Mouse (Mus musculus) cerebellum, postnatal 36 days (tissue): ENCODE measurements at regions not wholly inside any gene's neighbourhood (a gene's known extent, or its start where the extent isn't known, plus 50 kb on each side); places are given as distances from the start of the nearest gene placed in this dataset.
"Not testable (repeated sequence)": the region's sequence is repeated elsewhere in the genome, so short reads cannot be mapped to it uniquely, and the experiment has no call there.

ENCODE experiments used
- DNase-seq, 2 experiments: peaks; one replicate each; pipeline ENCODE4 v3.0.0; 2021 to 2022; ENCODE audit warnings: mixed read lengths in 2 of 2

DNA sequence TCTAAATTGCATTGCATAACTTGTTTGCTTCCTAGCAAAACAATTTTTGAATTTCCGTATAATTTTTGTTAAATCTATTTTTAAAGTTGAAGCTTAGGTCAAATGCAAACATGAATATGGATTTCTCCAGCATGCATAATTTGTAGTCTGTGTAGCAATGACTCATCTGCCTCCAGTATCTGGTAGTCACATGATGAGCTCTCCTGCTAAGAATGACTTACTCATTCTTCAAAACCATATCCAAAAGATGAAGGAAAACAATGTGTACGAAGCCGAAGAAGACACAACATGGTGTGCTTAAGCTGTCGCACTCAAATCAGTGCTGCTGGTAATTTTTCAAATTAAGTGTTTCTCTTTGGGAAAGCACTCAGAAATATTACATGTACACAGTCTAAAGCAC lies 1453.2 kb upstream of the Gje1 start:
- no peak for DNase-seq

DNA sequence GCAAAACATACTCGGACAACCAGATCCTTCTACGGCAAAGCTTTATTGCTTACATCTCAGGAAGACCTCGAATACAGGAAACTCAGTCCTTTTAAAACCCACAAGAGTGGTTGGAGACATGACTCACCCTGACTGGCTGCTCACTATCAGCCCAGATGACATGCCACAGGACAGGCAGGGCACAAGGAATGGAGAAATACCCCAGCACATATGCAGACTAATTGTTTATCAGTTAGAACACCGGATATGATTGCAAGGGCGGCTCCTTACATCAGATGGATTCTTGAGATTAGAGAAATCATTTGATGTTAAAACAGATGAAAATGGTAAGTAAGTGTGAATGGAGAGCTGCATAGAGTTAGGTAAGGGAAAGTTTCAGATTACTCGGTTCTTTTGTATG lies 1441.5 kb upstream of the Gje1 start:
- DNase-seq, result not testable (repeated sequence)

GRCm38 (mm10) chr10:16158445-16158844 lies 1440.4 kb upstream of the Gje1 start:
- DNase-seq, result no peak

GRCm38 (mm10) chr10:16156954-16157353 lies 1438.9 kb upstream of the Gje1 start:
- DNase-seq, result no peak

GRCm38 (mm10) chr10:16148991-16149390 lies 1431.0 kb upstream of the Gje1 start:
- no peak for DNase-seq

- DNase-seq, result no peak
These were observed 1427.4 kb upstream of the Gje1 start for GRCm38 (mm10) chr10:16145397-16145796.

DNA sequence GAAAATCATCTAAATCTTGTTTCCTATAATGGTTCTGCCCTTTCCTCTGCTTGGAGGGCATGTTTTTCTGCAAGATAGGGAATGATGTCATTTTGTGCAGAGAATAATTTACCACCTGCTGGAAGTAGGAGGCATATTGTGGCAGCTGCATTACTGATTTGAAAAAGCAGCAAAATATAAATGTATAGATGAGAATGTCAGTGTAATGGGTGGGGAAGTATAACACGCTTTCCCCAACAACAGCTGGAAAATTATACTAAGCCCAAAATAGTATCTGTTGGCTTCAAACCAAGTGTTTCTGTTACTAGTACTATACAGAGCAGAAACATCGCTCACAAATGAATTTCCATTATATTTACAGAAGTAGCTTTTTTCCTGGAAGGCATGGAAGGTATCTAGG lies 1405.9 kb upstream of the Gje1 start:
- DNase-seq, result no peak

GRCm38 (mm10) chr10:16088210-16088609 lies 1370.2 kb upstream of the Gje1 start:
- no peak for DNase-seq

GRCm38 (mm10) chr10:16053008-16053407 lies 1335.0 kb upstream of the Gje1 start:
- no peak for DNase-seq

- no peak for DNase-seq
These were observed 1334.5 kb upstream of the Gje1 start for GRCm38 (mm10) chr10:16052463-16052889.

- DNase-seq, result no peak
These were observed 1318.2 kb upstream of the Gje1 start for GRCm38 (mm10) chr10:16036255-16036654.

DNA sequence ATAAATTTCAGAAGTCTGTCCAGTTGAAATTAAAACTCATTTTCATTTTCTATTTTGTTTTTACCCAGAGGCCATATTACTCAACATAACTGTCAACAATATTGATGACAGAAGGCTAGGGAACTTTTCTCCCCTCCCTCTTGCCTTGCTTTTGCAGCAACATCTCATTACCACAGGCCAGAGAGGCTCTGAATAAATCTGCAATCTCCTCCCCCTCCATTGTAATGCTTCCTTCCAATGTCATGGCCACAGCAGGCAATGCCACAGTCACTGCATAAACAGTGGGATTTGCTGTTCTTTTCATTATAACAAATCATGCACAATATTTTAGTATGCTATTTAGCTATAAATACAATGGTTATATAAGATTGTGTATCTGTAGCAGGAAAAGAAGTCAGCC lies 1315.1 kb upstream of the Gje1 start:
- no peak for DNase-seq

DNA sequence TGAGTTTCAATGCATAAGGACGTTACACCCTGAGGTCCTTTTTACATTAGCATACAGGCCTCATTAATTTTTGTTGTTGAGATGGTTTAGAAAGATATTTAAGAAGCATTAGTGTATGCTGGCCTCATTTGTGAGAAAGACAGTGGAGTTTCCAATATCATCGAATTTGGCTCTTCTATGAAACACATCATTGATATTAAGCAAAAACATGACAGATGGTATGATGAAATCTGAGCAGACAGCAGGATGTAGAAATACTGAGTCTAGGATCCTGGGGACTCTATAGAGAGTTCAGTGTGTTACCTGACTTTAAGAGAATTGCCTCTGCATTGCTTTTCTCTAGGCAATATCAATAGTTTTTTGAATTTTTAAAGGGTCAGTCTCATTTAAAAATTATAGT lies 1312.8 kb upstream of the Gje1 start:
- DNase-seq, result no peak

DNA sequence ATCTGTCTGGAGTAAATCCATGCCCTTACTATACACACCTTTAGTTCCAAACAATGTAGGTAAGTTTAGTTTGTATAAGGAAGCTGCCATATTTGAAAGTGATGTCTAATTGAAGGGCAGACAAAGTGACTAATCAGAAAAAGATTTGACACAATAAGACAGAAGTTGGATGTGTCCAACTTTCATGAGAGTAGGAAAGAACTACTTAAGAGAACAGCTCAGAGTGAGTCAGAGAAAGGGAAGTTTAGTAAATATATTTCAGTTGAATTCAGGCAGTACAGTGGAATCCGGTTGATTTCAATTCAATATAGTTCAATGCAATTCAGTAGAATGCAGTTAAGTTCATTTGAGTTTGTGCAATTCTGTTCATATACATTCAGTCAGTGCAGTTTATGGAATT lies 1296.8 kb upstream of the Gje1 start:
- no peak for DNase-seq

DNA sequence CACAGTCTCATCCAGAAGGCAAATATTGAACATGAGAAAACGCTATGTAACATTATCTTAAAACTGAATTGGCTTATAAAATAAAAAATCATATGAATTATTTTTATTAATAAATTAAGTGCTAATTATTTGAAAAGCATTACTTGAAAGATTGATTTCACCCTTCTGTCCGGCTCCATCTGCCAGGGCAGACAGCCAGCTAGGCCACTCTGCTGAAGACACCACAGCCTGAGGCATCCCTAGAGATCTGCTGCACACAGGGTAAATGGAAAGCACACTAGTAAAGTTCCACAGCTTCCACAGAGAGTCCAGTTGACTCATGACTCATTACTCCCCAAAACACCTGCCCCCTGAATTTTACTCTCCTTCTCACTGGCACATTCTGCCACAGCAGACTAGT lies 1283.2 kb upstream of the Gje1 start:
- peak; percentile 8 to 11 for DNase-seq

DNA sequence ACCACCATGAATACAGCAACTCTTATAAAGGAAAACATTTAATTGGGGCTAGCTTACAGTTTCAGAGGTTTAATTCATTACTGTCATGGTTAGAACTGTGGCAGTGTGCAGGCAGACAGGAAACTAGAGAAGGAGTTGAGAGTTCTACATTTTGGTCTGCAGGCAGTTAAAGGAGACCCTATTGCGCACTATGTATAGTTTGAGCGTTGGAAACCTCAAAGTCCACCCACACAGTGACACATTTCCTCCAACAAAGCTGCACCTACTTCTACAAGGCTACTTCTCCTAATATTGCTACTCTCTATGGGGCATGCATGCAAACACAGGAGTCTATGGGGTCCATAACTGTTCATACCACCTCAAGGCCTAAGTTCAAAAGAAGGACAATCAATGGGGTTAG lies 1275.3 kb upstream of the Gje1 start:
- no peak for DNase-seq
